Mouse (Mus musculus) midbrain, embryonic 13.5 days (tissue): ENCODE measurements around the gene Dusp16. TPM values are rescaled to one million over a fixed set of nuclear protein-coding genes. Genes with fewer than 3 reads are reported as not detected.

Experiments used
- ATAC-seq: fragments of 200-750 bp; cut with Nextera tagmentation; 2 replicates; pipeline ENCODE4 v1.8.0; 2017; ENCODE audit warnings: mild to moderate bottlenecking, moderate TSS enrichment, moderate library complexity
- H3K27ac ChIP-seq: fragments of 300-500 bp; sonication (generic); 2 replicates; pipeline ENCODE4 v1.5.1; 2015; ENCODE audit warnings: inconsistent platforms, mild to moderate bottlenecking, moderate library complexity
- H3K27me3 ChIP-seq: fragments of 300-500 bp; sonication (generic); 2 replicates; pipeline ENCODE4 v1.6.1; 2015; ENCODE audit warnings: mild to moderate bottlenecking, inconsistent platforms
- H3K36me3 ChIP-seq: fragments of 300-500 bp; sonication (generic); 2 replicates; pipeline ENCODE4 v1.6.1; 2015; ENCODE audit warnings: mild to moderate bottlenecking, inconsistent platforms
- H3K4me1 ChIP-seq: fragments of 300-500 bp; sonication (generic); replicated peaks from 2 replicates; pipeline ENCODE4 v1.6.1; 2015; ENCODE audit warnings: inconsistent platforms
- H3K4me2 ChIP-seq: fragments of 300-500 bp; sonication (generic); replicated peaks from 2 replicates; pipeline ENCODE4 v1.6.1; 2015; ENCODE audit warnings: moderate library complexity, mild to moderate bottlenecking, inconsistent platforms
- H3K4me3 ChIP-seq: fragments of 300-500 bp; sonication (generic); replicated peaks from 2 replicates; pipeline ENCODE4 v1.5.1; 2015; ENCODE audit warnings: mild to moderate bottlenecking, inconsistent platforms
- H3K9ac ChIP-seq: fragments of 300-500 bp; sonication (generic); replicated peaks from 2 replicates; pipeline ENCODE4 v1.6.1; 2015; ENCODE audit warnings: mild to moderate bottlenecking, inconsistent platforms
- H3K9me3 ChIP-seq: fragments of 300-500 bp; sonication (generic); 2 replicates; pipeline ENCODE4 v1.6.1; 2016; ENCODE audit warnings: mild to moderate bottlenecking, inconsistent platforms
- WGBS: fragments of 180-500 bp; shearing (Covaris S2); methylation state at CpG from one replicate; pipeline ENCODE4 v1.1.7; 2015; 5-methylcytosine and 5-hydroxymethylcytosine counted together
- polyA plus RNA-seq: library from polyadenylated mRNA; unstranded; fragments of >200 nt; fragmentation: Nextera tagmentation; extraction: Ambion mirVana; gene quantifications from 2 replicates; pipeline ENCODE4 v1.2.1, GENCODE M21; 2015

Dusp16 gene
- polyA plus RNA-seq: 7.5 and 7.7 TPM in 2 replicates

DNA sequence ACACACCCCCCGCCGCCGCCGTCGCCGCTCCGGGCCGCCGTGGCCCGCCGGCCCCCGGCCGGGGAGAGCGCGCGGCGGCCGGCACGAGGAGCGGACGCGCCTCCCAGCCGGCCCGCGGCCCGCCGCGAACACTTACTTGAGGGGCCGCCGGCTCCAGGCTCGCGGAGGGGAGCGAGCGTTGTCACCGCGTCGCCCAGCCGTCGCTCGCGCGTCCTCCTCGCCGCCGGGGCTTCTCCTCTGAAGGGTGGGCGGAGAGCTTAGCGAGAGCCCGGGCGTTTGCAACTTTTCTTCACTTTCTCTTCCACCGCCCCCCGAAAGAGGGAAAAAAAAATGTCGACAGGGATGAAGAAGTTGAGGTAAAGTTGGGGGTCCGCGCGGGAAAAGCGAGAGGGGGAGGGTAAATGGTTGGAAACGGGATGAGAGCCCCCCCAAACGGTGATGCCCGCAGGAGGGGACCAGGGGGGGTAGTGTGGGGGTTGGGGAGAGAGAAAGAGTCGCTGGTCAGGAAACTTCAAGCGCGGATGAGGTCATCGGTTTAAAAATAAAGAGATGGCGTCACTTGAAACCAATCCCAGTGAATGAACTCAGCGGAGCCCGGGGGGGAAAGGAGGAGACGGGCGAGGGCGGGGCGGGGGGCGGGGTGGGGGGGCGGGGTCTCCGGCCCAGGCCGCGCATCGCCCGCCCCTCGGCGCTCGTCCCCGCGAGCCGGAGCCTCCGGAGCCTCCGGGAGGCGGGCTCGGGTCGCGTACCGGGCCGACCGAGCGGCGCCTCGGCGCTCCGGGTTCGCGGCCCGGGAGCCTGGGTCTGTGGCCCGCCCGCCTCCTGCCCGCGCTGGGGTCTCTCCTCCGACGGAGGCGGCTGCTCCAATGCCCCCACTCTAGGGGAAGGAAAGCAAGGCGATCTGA lies at the start of gene Dusp16:
TSS of gene Dusp16 (minus strand) at position 485 of the 905 bp plus-strand sequence.
- Histone ChIP-seq H3K36me3 (no peaks in the 10 kb centered on the region), H3K4me3 (peak within 1 kb of the TSS; percentile 73), H3K27me3 (peaks cover 9% of the 10 kb centered on the region), H3K27ac (peak within 1 kb of the TSS; percentile 74), H3K9me3 (no peaks in the 10 kb centered on the region), H3K4me2 (peak within 1 kb of the TSS; percentile 78), H3K4me1 (peaks cover 24% of the 10 kb centered on the region), H3K9ac (peak within 1 kb of the TSS; percentile 79)
- WGBS: under 1% methylated on average over 76 of the region's 108 CpGs
- peak; percentile 81 for ATAC-seq

DNA sequence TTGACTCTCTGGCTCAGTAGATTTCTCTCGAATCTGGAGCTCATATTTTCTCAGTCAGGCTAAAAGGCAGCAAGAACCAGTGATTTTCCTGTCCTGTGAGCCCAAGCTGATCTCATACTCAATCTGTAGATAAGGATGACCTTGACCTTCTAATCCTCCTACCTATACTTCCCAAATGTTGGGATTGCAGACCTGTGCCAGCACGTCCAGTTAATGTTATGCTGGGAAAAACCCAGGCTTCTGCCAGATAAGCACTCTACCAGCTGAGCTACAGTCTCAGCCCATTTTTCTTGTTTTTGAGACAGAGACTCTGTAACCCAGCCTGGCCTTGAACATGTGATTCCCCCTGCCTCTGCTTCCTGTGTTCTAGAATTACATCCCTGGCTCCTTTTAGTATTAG lies 47.9 kb upstream of the Dusp16 start:
- Histone ChIP-seq H3K4me3 (no peak overlapping the region), H3K4me2 (no peak overlapping the region), H3K36me3 (no peaks in the 10 kb centered on the region), H3K9me3 (no peaks in the 10 kb centered on the region), H3K27me3 (no peaks in the 10 kb centered on the region), H3K27ac (no peak overlapping the region), H3K9ac (no peak overlapping the region), H3K4me1 (no peaks in the 10 kb centered on the region)
- WGBS: 82% methylated on average over 2 of the region's 2 CpGs
- ATAC-seq: no peak

DNA sequence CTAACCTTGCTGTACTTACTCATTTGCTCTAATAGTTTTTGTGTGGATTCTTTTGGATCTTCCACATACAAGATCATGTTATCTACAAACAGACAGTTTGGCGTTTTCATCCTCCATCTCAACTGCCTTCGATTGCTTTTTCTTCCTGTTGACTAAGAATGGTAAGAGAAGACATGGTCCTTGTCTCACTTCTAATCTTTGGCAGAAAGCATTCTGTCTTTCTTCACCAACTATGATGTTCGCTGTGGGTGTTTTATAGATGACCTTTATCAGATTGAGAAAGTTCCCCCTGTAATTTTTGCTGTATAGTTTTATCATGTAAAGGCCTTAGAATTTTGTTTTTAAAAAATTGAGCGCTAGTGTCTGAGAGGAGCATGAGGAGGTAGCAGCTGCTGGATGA lies 45.7 kb upstream of the Dusp16 start:
- Histone ChIP-seq H3K4me2 (no peak overlapping the region), H3K36me3 (no peaks in the 10 kb centered on the region), H3K9ac (no peak overlapping the region), H3K27ac (no peak overlapping the region), H3K4me1 (no peaks in the 10 kb centered on the region), H3K4me3 (no peak overlapping the region), H3K27me3 (no peaks in the 10 kb centered on the region), H3K9me3 (no peaks in the 10 kb centered on the region)
- no peak for ATAC-seq
- WGBS: 89% methylated on average over 4 of the region's 4 CpGs

DNA sequence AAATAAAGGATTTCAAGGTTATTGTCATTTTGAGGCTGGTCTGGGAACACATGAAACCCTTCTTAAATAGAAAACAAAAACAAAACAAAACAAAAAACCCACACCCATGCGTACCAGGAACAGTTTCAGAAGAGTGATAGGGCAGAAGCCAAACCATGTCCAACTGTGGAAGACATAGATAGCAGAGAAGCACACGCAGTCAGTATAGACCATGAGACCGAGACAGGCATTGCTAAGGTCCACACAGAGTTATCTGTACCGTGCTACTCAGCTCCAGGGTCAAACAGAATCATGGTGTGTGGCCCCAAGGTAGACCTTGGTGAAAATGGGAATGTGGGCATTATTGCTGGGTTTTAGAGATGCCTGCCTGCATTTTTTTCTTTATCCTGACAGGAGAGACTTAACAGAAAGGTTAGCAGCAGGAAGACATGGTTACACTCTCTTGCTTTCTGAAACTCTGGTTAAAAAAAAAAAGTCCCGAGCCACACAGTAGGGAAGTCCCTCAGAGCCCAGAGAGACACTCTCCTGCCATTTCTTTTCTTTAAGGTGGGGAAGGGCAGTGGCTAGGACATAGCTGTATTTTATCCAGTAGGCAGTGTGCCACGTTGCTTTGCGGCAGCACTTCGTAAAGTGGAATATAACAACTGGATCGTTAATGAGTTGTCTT lies 42.3 kb upstream of the Dusp16 start:
- H3K4me1 ChIP-seq: 0 out of 2 replicates have a peak, but pooled peaks cover 7% of the 10 kb centered on the region
- no peak overlapping the region for H3K4me2 ChIP-seq
- ATAC-seq: no peak
- no peak overlapping the region for H3K9ac ChIP-seq
- no peaks in the 10 kb centered on the region for H3K9me3 ChIP-seq
- H3K27me3 ChIP-seq: no peaks in the 10 kb centered on the region
- H3K27ac ChIP-seq: no peak overlapping the region
- no peak overlapping the region for H3K4me3 ChIP-seq
- 81% methylated on average over 9 of the region's 9 CpGs for WGBS
- H3K36me3 ChIP-seq: no peaks in the 10 kb centered on the region

DNA sequence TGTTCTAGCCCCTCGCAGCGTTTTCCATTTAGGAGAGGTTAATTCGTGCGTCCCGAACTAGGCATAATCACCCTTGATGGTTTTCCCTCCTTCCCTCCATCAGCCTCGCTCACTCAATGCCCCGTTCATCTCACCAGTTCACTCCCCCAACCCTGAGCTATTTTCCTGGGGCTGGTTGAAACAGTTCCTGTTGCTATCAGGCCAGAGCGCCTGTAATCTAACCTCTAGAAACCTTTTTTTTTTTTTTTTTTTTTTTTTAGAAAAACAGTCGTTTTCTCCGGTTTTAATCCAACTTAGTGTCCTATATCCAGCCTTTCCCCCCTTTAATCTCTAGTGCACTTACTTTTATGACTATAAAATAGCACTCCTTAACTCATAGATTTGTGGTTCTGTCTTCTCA lies 38.4 kb upstream of the Dusp16 start:
- Histone ChIP-seq H3K36me3 (no peaks in the 10 kb centered on the region), H3K27ac (no peak overlapping the region), H3K9me3 (no peaks in the 10 kb centered on the region), H3K4me1 (peaks cover 16% of the 10 kb centered on the region), H3K4me3 (peak overlapping the region; percentile 64), H3K27me3 (no peaks in the 10 kb centered on the region), H3K9ac (peak overlapping the region; percentile 73), H3K4me2 (peak overlapping the region; percentile 74)
- 3% methylated on average over 10 of the region's 10 CpGs for WGBS
- 0 out of 2 replicates have a peak, but pooled peaks have one; percentile 1 for ATAC-seq

DNA sequence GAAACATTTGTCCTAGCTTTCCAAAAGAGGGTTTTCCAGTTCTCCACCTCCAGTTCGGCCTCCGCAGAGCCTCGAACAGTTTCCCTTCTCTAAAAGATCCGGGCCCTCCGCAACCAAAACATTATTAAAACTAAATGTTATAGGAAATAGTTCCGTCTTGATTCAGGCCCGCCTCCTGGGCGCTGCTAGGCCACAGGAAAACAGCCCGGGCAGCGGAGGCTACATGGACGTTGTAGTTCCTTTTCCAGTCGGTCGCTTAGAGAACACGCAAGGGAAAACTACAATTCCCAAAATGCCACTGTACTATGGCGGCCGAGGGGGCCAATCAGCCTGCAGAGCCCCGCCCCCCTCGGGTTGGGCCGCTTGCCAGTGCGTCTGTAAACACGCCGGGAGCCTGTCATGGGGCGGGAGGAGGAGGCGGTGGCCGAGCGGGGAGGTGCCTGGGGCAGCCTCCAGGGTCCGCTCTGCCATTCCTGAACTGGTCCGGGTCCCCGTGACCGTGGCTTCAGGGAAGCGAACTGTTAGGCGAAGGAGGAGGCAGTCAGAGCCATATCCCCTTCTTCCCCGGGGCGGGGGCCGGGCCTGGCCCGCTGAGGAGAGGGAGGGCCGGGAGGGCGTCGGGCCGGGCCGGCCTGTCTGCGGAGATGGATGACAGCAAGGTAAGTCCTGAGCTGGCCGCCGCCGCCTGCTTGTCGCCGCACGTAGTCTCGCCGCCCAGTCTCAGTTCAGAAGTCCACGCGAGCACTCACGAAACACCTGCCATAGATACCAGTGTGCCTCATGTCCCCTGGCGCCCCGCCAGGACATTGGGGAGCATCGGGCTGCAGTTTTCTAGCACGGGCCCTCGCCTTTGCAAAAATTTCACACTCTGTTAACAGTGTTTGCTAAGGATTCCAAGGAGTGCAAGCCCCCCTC lies 37.6 kb upstream of the Dusp16 start, which contains the start of gene Crebl2:
TSS of gene Crebl2 (plus strand) at position 369 of the 915 bp plus-strand sequence.
- ATAC-seq: peak; percentile 97
- Histone ChIP-seq H3K4me2 (peak within 1 kb of the TSS; percentile 74), H3K4me1 (peaks cover 16% of the 10 kb centered on the region), H3K9me3 (no peaks in the 10 kb centered on the region), H3K36me3 (no peaks in the 10 kb centered on the region), H3K27ac (peak within 1 kb of the TSS; percentile 87), H3K9ac (peak within 1 kb of the TSS; percentile 78), H3K27me3 (no peaks in the 10 kb centered on the region), H3K4me3 (peak within 1 kb of the TSS; percentile 64)
- WGBS: under 1% methylated on average over 57 of the region's 58 CpGs

DNA sequence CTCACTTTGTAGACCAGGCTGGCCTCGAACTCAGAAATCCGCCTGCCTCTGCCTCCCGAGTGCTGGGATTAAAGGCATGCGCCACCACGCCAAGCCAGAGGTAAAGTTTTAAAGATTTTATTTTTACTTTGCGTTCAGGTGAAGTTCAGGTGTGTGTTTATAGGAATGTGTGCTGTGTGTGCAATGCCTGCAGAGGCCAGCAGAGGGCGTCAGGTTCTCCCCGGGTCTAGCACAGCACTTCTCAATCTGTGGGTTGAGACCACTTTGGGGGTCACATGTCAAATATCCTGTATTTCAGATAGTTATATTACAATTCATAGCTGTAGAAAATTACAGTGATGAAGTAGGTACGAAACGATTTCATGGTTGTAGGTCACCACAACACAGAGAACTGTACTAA lies 30.4 kb upstream of the Dusp16 start:
- Histone ChIP-seq H3K4me1 (no peaks in the 10 kb centered on the region), H3K9me3 (no peaks in the 10 kb centered on the region), H3K9ac (no peak overlapping the region), H3K27ac (no peak overlapping the region), H3K4me2 (no peak overlapping the region), H3K36me3 (no peaks in the 10 kb centered on the region), H3K4me3 (no peak overlapping the region), H3K27me3 (no peaks in the 10 kb centered on the region)
- WGBS: 65% methylated on average over 10 of the region's 10 CpGs
- ATAC-seq: no peak

DNA sequence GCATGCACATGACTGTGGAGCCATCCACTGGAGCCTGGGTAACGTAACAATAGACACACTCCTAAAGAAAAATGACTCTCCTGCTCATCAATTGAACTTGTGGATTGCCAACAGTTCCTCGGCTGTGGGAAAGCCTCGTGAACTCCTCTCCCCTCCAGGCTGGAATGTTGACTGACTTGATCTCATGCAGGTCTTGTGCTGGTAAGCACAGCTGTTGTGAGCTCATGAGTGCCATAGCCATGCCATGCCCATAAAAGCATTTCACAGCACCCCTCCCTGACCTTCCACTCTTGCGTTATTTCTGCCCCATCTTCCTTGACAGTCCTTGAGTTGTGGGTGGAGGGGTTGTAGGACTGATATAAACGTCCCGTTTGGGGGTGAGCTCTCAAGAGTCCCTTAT lies 28.0 kb upstream of the Dusp16 start:
- Histone ChIP-seq H3K36me3 (no peaks in the 10 kb centered on the region), H3K27ac (no peak overlapping the region), H3K4me1 (no peaks in the 10 kb centered on the region), H3K9ac (no peak overlapping the region), H3K4me3 (no peak overlapping the region), H3K9me3 (no peaks in the 10 kb centered on the region), H3K27me3 (no peaks in the 10 kb centered on the region), H3K4me2 (no peak overlapping the region)
- WGBS: 62% methylated on average over 6 of the region's 6 CpGs
- no peak for ATAC-seq

DNA sequence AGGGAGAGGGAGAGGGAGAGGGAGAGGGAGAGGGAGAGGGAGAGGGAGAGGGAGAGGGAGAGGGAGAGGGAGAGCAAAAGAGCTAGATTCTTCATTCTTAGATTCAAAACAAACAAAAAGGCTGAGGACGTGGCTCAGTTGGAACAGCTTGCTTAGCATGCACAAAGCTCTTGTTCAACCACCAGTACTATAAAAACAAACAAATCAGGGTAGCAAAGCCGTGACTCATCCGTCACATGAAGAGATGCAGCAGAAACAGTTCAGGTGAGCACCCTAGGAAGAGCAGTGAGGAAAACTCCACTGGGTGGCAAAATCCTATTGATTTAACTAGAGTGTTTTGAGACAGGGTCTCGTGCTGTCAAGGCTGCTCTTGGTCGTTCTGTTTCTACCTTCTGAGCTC lies 27.3 kb upstream of the Dusp16 start:
- no peaks in the 10 kb centered on the region for H3K9me3 ChIP-seq
- H3K9ac ChIP-seq: no peak overlapping the region
- WGBS: 58% methylated on average over 5 of the region's 5 CpGs
- H3K36me3 ChIP-seq: no peaks in the 10 kb centered on the region
- no peak for ATAC-seq
- H3K27me3 ChIP-seq: no peaks in the 10 kb centered on the region
- H3K4me3 ChIP-seq: no peak overlapping the region
- no peaks in the 10 kb centered on the region for H3K4me1 ChIP-seq
- H3K27ac ChIP-seq: no peak overlapping the region
- H3K4me2 ChIP-seq: no peak overlapping the region

DNA sequence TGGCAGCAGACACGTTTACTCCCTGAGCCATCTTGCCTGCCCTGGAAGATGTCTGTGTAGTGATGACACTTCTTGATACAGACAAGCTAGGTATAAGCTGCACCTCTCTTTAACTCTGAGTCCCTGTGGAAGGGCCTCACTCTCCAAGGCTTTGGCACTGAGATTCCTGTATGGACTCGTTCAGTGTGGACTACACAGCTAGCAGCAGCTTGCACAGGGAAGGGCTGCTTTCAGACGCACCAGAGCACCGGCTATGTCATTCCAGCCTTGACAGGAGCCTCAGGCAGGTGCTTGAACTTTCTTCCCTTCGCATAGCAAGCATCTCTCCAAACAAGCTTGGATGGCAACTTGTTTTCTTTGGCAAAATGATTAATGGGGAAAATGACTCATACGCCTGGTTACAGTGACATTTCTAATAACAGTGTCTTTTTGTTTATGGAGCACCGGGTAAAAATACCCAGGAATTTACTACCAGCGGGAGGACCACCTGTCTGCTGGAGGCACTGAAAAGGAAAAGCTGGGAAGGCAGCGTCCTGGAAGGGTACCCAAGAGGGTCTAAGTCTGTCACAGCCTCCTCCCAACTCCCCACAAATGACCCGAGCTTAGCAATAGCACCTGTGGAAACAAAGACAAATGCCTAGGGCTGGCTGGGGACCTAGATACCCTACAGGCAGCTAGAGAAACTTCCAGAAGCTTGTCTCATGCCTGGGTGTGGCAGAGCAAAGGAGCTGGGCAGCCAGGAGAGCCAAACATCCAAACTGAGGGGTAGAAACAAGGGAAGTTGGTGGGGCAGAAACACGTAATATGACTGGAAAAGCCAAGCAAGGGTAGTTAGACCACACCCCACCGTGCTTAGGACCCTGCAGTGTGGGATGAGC lies 24.9 kb upstream of the Dusp16 start:
- Histone ChIP-seq H3K9ac (no peak overlapping the region), H3K9me3 (no peaks in the 10 kb centered on the region), H3K36me3 (no peaks in the 10 kb centered on the region), H3K4me1 (no peaks in the 10 kb centered on the region), H3K4me2 (no peak overlapping the region), H3K27ac (no peak overlapping the region), H3K27me3 (no peaks in the 10 kb centered on the region), H3K4me3 (no peak overlapping the region)
- WGBS: 75% methylated on average over 12 of the region's 12 CpGs
- ATAC-seq: no peak

DNA sequence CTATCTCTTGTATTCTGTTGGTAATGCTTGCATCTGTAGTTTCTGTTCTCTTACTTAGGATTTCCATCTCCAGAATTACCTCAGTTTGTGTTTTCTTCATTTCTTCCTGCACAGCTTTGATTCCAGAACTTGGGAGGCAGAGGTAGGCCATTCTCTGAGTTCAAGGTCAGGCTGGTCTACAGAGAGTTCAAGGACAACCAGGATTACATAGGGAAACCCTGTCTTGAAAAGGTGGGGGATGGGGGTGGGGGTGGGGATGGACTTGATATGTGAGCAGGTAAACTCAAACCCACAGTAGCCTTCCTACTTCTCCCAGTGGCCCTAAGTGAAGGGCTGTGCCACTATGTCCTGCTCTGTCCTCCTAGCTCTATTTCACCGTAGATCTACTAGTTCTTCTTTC lies 20.6 kb upstream of the Dusp16 start:
- no peak for ATAC-seq
- Histone ChIP-seq H3K4me2 (no peak overlapping the region), H3K9me3 (no peaks in the 10 kb centered on the region), H3K9ac (no peak overlapping the region), H3K36me3 (no peaks in the 10 kb centered on the region), H3K4me1 (no peaks in the 10 kb centered on the region), H3K27ac (no peak overlapping the region), H3K27me3 (no peaks in the 10 kb centered on the region), H3K4me3 (no peak overlapping the region)
- WGBS: 88% methylated on average over 1 of the region's 1 CpGs
